Comparison of ENCODE assay signal across 8 mouse cellular contexts in the genomic region with DNA sequence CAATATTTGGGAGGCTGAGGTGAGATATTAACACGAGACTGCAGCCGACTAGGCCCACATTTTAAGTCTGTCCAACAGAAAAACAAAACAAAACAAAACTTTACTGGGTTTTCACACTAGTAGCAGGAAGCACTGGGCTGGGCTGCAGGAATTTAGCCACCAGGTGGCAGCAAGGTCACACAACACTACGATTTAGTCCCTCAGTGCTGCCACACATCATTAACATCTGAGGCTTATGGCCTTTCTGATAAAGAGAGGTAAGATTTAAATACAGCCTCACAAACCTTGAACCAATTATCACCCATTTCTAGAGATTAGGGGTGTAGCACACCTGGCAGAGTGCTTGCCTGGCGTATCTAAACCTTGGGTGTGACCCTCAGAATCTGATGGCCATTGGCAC. TPM values are rescaled to one million over a fixed set of nuclear protein-coding genes. Genes with fewer than 3 reads are reported as not detected.
DNase-seq lines count a peak whose midpoint lies in the region; ATAC-seq and TF ChIP-seq lines count a peak whose summit lies in the region.

No protein-coding gene starts in this region.

- DNase-seq in R1 (ENCODE audit: low read depth, low spot score) = peak; percentile 79
- DNase-seq in kidney, postnatal 25 days = peak; percentile 81 to 90
- DNase-seq in lung, adult 18-20 months = peak; percentile 73
- DNase-seq in retina, postnatal 1 day = peak; percentile 85
- DNase-seq in urinary bladder, postnatal 25 days (ENCODE audit: low spot score) = peak; percentile 64

- peak; percentile 87 for TF ChIP-seq CTCF in cortical plate, adult 2 months (IDR thresholded peaks at IDR 0.05; ENCODE audit: extremely low read depth, insufficient read depth, low read length)

- TF ChIP-seq POLR2A in cortical plate, adult 2 months (IDR thresholded peaks at IDR 0.05; ENCODE audit: extremely low read depth, insufficient read depth, low read length) = no peak

- no peak overlapping the region for H3K4me3 ChIP-seq in cortical plate, adult 2 months (ENCODE audit: insufficient read depth, low read length)

- H3K4me1 ChIP-seq in cortical plate, adult 2 months (ENCODE audit: control insufficient read depth, insufficient read depth, low read length) = no peaks in the 10 kb centered on the region

- peak; percentile 60 for ATAC-seq in CD4-positive, CD25-positive, alpha-beta regulatory T cell, adult 4 months
- ATAC-seq in granulocyte monocyte progenitor cell, adult 5-6 weeks (replicated peaks; ENCODE audit: poor library complexity, severe bottlenecking) = peak; percentile 58

- no peak overlapping the region for H3K27ac ChIP-seq in cortical plate, adult 2 months (ENCODE audit: insufficient read depth, low read length)

RNA-seq across cellular contexts. Expression of gene Pola2, which starts 1.3 kb away (rescaled TPM):
- polyA plus RNA-seq in CD4-positive, CD25-positive, alpha-beta regulatory T cell, adult 4 months (2017; shearing (Covaris generic)) = 10 to 100 TPM; 13.8 to 15.8 TPM
- 11.7 and 12.9 TPM in 2 replicates for polyA plus RNA-seq in cortical plate, adult 2 months (2012; rRNA removed)
- total RNA-seq in granulocyte monocyte progenitor cell, adult 5-6 weeks (2014; fragmentation: Nextera tagmentation) = 122 and 129 TPM in 2 replicates
- 56.9 and 64.9 TPM in 2 replicates for total RNA-seq in granulocyte monocyte progenitor cell, adult 5-6 weeks (2017)

RNA-seq across cellular contexts. Expression of gene Slc22a20, which starts 20.7 kb away (rescaled TPM):
- not detected for polyA plus RNA-seq in CD4-positive, CD25-positive, alpha-beta regulatory T cell, adult 4 months (2017; shearing (Covaris generic))
- polyA plus RNA-seq in cortical plate, adult 2 months (2012; rRNA removed) = not detected in 2 replicates
- total RNA-seq in granulocyte monocyte progenitor cell, adult 5-6 weeks (2014; fragmentation: Nextera tagmentation) = not detected in 2 replicates
- not detected in 2 replicates for total RNA-seq in granulocyte monocyte progenitor cell, adult 5-6 weeks (2017)

RNA-seq across cellular contexts. Expression of gene Cdc42ep2, which starts 40.7 kb away (rescaled TPM):
- under 1 TPM in 1 of 2 experiments, not detected in 1; 0.34 TPM for polyA plus RNA-seq in CD4-positive, CD25-positive, alpha-beta regulatory T cell, adult 4 months (2017; shearing (Covaris generic))
- polyA plus RNA-seq in cortical plate, adult 2 months (2012; rRNA removed) = 12.6 and 16.4 TPM in 2 replicates
- total RNA-seq in granulocyte monocyte progenitor cell, adult 5-6 weeks (2014; fragmentation: Nextera tagmentation) = 0.23 TPM in 1 of 2 replicates, not detected in the other
- not detected in 2 replicates for total RNA-seq in granulocyte monocyte progenitor cell, adult 5-6 weeks (2017)

RNA-seq across cellular contexts. Expression of gene Capn1, which starts 50.4 kb away (rescaled TPM):
- polyA plus RNA-seq in CD4-positive, CD25-positive, alpha-beta regulatory T cell, adult 4 months (2017; shearing (Covaris generic)) = 10 to 100 TPM; 40.2 to 45.3 TPM
- 18.5 and 20.1 TPM in 2 replicates for polyA plus RNA-seq in cortical plate, adult 2 months (2012; rRNA removed)
- 35.2 and 38.6 TPM in 2 replicates for total RNA-seq in granulocyte monocyte progenitor cell, adult 5-6 weeks (2014; fragmentation: Nextera tagmentation)
- total RNA-seq in granulocyte monocyte progenitor cell, adult 5-6 weeks (2017) = 32.2 and 37.7 TPM in 2 replicates

RNA-seq across cellular contexts. Expression of gene Dpf2, which starts 52.5 kb away (rescaled TPM):
- polyA plus RNA-seq in CD4-positive, CD25-positive, alpha-beta regulatory T cell, adult 4 months (2017; shearing (Covaris generic)) = 100 to 1,000 TPM; 214 to 296 TPM
- polyA plus RNA-seq in cortical plate, adult 2 months (2012; rRNA removed) = 96.2 and 99.0 TPM in 2 replicates
- 97.3 and 126 TPM in 2 replicates for total RNA-seq in granulocyte monocyte progenitor cell, adult 5-6 weeks (2014; fragmentation: Nextera tagmentation)
- 62.7 and 108 TPM in 2 replicates for total RNA-seq in granulocyte monocyte progenitor cell, adult 5-6 weeks (2017)

Comparison
In these comparisons a context has a peak if more than half of its experiments do, and no peak if none do; other contexts are left out.
1. RNA of gene Cdc42ep2, which starts 40.7 kb away (polyA plus RNA-seq): 12.6 to 16.4 TPM in cortical plate, adult 2 months; 0.34 TPM in CD4-positive, CD25-positive, alpha-beta regulatory T cell, adult 4 months; every median in the first group is over 10 times any median in the second.
2. Peak in every context shown above with its lines, with median percentiles within 50 percentile points of each other: DNase-seq.